Mouse (Mus musculus) gastrocnemius, postnatal 14 days (tissue): ENCODE measurements around the gene Nudt21. TPM values are rescaled to one million over a fixed set of nuclear protein-coding genes. Genes with fewer than 3 reads are reported as not detected.
"Not testable (repeated sequence)": the region's sequence is repeated elsewhere in the genome, so short reads cannot be mapped to it uniquely, and the experiment has no call there.

Experiments
- DNase-seq: peaks from one replicate; pipeline ENCODE4 v3.0.0; 2021; ENCODE audit warnings: mixed read lengths
- intact Hi-C: fragments of 180-260 bp; cut with DNase I; formaldehyde crosslinking; loops from one replicate; pipeline ENCODE4 v1.15.1; 2025; ENCODE audit warnings: low total_unique reads
- long read RNA-seq, 2 experiments: library from polyadenylated mRNA; stranded (forward); transcript quantifications; one replicate each; pipeline ENCODE4 v2.0.0; 2021
- total RNA-seq, 2 experiments: library from RNA; stranded (reverse); gene quantifications; 2 replicates each; pipeline ENCODE4 v1.2.3; 2021

Gene Nudt21
- 10 to 100 TPM; 14.6 to 18.5 TPM for total RNA-seq
- long read RNA-seq, experiment 1, full-length matches to known transcripts = 22 of 22 reads
- long read RNA-seq, experiment 1, partial matches to known transcripts = 0 of 22 reads
- long read RNA-seq, experiment 1, other reads (novel, unspliced or antisense) = 0 of 22 reads
- long read RNA-seq, experiment 2, full-length matches to known transcripts = 18 of 20 reads
- long read RNA-seq, experiment 2, partial matches to known transcripts = 1 of 20 reads
- long read RNA-seq, experiment 2, other reads (novel, unspliced or antisense) = 1 of 20 reads

- peak; percentile 90 for DNase-seq
- intact Hi-C loops = no loop called here
These were observed at the start of gene Nudt21, which contains the start of gene Ogfod1 for GRCm38 (mm10) chr8:94036944-94037524. Nudt21 (minus strand) TSS chr8:94037031. Ogfod1 (plus strand) TSS chr8:94037198.

DNA sequence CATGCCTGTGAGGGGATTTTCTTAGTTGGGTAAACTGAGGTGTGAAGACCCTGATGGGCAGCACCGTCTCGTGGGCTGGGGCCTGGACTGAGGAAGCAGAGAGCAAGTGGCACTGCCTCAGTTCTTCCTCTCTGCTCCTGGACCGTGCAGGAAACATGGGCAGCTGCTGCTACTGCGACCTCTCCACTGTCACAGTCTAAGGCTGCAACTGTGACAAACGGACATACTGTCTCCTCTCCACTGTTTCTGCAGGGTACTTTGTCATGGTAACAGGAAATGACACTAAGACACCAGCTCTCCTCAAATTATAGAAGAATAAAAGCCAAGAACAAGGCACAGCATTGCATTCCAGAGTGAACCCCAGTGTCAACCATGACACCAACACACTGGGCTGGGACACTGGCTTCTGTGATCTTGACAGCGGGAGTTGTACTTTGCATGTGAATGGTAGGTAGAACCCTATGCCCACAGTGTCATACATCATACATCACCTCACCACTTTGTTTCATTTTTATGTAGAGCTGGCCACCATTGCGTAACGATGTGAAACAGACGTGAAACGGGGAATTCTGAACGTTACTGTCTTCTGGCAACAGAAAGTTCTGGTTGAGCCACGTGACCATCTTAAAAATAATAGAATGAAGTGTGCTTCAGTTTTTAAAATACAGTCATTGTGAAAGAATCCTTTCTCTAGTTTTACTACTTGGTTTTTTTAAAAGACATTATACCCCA lies 39.8 kb upstream of the Nudt21 start:
- DNase-seq = no peak
- intact Hi-C loops = no loop called here

DNA sequence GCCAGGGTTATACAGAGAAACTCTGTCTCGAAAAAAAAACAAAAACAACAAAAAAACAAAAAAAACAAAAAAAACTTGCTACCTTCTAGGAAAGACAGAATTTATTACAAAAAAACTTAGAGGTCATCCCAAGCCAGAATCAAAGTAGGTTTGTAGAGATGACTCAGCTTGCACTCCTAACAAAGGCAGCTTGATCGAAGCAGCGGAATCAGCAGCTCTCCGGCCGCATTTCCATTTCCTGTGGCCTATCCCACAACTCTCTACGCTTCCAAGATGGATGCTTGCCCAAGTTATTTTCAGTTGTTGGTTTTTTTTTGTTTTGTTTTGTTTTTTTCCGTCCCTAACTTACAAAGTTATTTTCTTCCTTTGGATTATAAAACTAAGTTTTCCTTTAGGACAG lies 32.0 kb upstream of the Nudt21 start:
- DNase-seq = no peak
- intact Hi-C loops = no loop called here

DNA sequence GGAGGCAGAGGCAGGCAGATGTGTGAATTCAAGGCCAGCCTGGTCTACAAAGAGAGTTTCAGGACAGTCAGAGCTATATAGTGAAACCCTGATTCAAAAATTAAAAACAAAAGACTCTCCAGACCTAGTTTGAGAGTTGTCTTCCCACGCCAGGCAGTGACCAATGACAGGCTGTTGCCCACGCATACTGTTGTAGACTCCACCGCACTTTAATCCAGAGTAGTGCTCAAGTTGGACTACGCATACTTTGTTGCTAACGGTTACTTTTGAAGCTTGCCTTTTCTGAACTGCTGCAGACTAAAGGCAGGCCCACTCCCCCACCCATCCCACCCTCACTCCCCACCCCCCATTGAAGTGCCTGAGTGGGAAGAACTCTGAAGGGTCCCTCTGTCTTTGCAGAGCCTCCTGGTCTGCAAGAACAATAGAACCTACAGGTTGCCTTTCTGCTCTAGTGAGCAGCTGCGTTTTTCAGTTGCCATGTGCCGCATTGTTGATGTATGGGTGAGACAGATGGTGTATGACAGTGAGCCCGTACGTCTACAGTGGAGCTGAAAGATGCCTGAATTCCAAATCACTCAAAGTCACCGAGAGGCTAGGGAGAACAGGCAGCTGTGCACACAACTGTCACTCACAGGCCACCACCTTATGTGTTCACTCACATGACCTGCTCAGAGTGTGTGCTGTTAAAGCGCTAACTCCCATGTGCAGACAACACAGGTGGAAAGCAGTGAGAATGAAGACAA lies 29.5 kb upstream of the Nudt21 start:
- intact Hi-C loops = no loop called here
- no peak for DNase-seq

DNA sequence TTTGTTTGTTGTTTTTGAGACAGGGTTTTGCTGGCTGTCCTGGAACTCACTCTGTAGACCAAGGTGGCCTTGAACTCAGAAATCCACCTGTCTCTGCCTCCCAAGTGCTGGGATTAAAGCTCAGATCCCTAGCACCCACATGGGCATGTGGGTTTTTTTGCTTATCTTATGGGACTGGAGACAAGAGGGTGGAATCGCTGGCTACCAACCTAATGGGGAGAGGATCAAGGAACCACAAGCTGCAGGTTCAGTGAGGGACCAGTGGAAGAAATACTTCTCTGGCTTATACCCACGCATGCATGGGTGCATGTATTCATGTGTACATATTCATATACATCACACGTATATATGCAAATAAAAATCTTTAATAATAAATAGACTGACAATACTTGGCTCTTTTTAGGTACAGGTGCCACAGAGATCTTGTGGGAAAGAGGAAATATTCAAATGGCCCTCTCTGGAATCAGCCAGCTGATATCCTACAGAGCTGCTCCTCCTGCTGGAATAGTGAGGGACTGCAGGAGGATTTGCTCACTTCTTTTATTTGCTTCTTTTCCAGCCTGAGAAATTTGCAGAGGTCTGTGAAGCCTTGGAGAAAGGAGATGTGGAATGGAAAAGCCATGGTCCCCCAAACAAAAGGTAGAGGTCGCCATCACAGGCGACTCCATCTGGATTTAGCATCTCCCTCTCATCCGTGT lies 20.5 kb upstream of the Nudt21 start:
- DNase-seq = peak; percentile 33
- intact Hi-C loops = no loop called here

DNA sequence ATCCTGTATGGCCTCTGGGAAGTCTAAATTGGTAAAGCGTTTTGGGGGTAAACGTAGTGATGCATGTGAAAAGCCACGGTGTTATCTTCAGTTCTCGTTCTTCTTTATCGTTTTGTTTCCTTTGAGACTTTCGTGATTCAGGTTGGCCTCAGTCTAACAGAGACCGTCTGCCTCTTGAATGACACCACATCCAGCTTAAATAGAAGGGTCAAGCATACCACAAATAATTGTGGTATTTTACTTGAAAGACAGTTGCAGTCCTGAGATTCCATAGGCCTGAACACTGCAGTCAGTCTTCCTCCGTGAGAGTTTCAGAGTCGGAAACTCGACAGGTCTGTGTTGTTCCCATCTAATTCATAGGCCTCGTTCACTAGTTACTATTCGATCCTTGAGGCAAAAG lies 15.9 kb upstream of the Nudt21 start:
- DNase-seq = no peak
- intact Hi-C loops = no loop called here

DNA sequence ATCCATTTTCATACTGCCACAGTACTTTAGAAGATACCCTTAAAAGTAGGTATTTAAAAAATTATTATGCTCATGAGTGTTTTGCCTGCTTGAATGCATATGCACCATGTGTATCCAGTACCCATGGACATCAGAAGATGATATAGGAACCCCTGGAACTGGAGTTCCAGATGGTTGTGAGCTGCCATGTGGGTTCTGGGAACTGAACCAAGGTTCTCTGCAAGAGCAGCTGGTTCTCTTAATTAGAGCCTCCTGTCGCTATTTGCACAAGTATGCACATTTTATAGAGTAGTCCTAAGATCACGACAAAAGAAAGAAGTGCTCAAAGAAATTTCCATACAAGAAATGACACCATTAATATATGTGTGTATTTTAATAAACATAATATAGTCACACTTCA lies 11.0 kb upstream of the Nudt21 start:
- no peak for DNase-seq
- intact Hi-C loops = no loop called here

GRCm38 (mm10) chr8:94037806-94038205 lies 975 bp upstream of the Nudt21 start:
- no peak for DNase-seq
- intact Hi-C loops = no loop called here

DNA sequence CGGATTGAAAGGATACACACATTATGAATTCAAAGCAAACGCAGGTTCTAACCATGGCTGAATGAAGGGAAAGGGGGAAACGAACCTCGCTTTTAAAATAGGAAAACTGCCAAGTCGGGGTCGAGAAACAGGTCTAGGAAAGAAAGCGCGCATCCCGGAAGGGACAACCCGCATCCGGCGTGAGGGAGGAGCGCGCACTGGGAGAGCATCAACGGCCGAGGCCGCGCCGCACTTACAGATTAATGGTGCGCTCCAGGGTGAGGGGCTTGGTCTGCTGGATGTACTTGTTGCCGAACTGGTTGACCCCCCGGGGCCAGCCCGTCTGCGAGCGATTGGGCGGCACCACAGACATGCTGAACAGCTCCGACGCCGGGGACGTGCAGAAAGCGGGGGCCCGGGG lies 290 bp downstream of the Nudt21 start:
- DNase-seq = peak; percentile 55
- intact Hi-C loops = not testable (repeated sequence)

DNA sequence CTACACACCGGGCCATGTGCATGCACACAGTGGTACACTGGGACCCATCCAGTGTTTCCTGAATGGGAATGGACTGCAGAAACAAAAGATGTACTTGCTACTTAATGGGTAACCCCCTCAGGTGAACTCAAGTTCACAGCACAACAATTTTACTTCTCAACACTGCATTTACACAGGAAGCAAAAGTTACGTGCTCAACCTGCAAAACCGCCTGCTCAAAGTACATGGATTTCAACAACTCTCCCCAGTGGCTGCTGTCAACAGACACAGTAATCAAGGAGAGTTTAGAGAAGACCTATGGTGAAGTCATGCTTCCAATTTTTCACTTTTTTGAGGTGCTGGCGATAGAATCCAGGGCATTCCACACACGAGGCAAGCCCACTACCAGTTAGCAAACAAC lies 1.6 kb downstream of the Nudt21 start:
- intact Hi-C loops = no loop called here
- no peak for DNase-seq

DNA sequence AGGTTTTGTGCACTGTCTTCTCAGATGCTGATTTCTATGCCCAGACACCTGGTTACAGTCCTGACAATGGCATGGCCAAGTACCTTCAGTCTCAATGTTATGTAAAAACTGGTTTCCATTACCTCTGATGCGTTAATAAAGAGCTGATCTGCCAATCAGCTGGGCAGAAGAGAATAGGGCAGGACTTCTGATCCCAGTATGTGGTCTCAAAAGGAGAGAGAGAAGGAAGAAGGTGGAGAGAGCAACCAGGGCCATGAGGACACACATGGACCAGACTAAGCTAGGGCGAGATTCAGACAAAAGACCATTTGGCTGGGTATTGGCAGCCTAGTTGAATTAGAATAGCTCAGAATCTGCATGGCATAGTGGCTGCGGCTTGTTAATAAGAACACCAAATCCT lies 3.2 kb downstream of the Nudt21 start:
- no peak for DNase-seq
- intact Hi-C loops = no loop called here

GRCm38 (mm10) chr8:94029701-94030100 lies 7.1 kb downstream of the Nudt21 start:
- intact Hi-C loops = no loop called here
- DNase-seq = no peak

GRCm38 (mm10) chr8:94023916-94024315 lies 12.9 kb downstream of the Nudt21 start:
- intact Hi-C loops = no loop called here
- no peak for DNase-seq

- intact Hi-C loops = no loop called here
- no peak for DNase-seq
These were observed 23.7 kb downstream of the Nudt21 start for GRCm38 (mm10) chr8:94013026-94013612.

GRCm38 (mm10) chr8:94012013-94012951 lies 24.5 kb downstream of the Nudt21 start, which contains the start of gene Amfr:
Amfr (minus strand) TSS chr8:94012842.
- intact Hi-C loops = no loop called here
- peak; percentile 69 for DNase-seq

DNA sequence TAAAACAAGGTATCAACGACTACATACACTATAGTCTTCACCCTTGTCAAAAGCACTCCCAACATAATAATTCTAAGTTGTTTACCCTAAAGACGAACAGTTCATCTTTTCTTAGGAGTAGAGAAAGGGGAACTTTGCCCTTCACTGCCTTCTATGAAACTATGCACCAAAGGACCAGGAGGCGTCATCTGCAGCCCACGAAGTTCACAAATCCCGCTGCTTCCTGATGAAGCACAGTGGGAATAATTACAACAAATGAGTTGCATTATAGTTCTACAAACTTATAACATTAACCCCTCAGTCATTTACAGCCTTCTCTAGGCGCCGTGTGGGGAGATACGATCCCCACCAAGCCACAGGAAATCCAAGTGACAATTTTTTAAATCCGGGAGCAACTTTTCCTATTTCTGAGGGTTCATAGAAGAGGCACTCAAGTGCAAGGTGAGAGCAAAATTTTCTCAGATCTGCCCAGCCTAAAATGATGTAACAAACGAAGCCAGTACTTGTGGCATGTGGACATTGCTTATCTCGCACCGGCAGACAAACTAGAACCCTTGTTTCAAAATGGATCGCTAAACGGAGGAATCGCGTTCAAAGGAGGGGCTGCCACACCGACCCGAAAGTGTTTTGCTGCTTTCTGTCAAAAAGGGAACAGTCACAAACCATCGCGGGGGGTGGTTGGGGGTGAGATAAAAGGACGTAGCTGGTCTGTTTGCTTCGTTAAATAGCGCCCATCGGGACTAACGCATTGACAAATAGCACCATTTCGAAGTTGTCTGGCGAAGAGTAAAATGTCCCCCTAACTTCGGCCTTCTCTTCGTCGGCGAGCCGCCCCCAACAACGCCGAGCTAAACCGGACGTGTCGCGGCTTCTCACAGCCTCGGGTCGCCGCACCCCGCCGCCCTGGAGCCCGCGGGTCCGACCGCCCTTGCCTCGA lies 25.5 kb downstream of the Nudt21 start:
- DNase-seq = no peak
- intact Hi-C loops = no loop called here

- intact Hi-C loops = no loop called here
- DNase-seq = no peak
These were observed 26.6 kb downstream of the Nudt21 start for GRCm38 (mm10) chr8:94010101-94010705.
